Mouse (Mus musculus) embryonic facial prominence, embryonic 11.5 days (tissue): ENCODE measurements at regions not wholly inside any gene's neighbourhood (a gene's known extent, or its start where the extent isn't known, plus 50 kb on each side); places are given as distances from the start of the nearest gene placed in this dataset.

Experiments
- ATAC-seq: fragments of 200-750 bp; cut with Nextera tagmentation; replicated peaks from 2 replicates; pipeline ENCODE4 v1.8.0; 2017; ENCODE audit warnings: low read depth; ENCODE audit not compliant: insufficient number of reproducible peaks, low FRiP score, low TSS enrichment
- DNase-seq: peaks from one replicate; pipeline ENCODE4 v3.0.0-alpha.2; 2015; ENCODE audit warnings: low spot score
- H3K27ac ChIP-seq: fragments of 300-500 bp; sonication (generic); replicated peaks from 2 replicates; pipeline ENCODE4 v1.5.1; 2014; ENCODE audit warnings: mild to moderate bottlenecking, low read depth, low read length, control low read depth
- H3K27me3 ChIP-seq: fragments of 300-500 bp; sonication (generic); 2 replicates; pipeline ENCODE4 v1.6.1; 2014; ENCODE audit warnings: mild to moderate bottlenecking, low read length, moderate library complexity, mixed read lengths; ENCODE audit not compliant: control insufficient read depth, insufficient read depth
- H3K36me3 ChIP-seq: fragments of 300-500 bp; sonication (generic); replicated peaks from 2 replicates; pipeline ENCODE4 v1.6.1; 2014; ENCODE audit warnings: low read depth, mild to moderate bottlenecking, low read length, moderate library complexity, mixed read lengths; ENCODE audit not compliant: control insufficient read depth, insufficient read depth
- H3K4me1 ChIP-seq: fragments of 300-500 bp; sonication (generic); 2 replicates; pipeline ENCODE4 v1.6.1; 2014; ENCODE audit warnings: low read length, mixed read lengths; ENCODE audit not compliant: control insufficient read depth, insufficient read depth
- H3K4me2 ChIP-seq: fragments of 300-500 bp; sonication (generic); 2 replicates; pipeline ENCODE4 v1.6.1; 2014; ENCODE audit warnings: low read depth, mild to moderate bottlenecking, control low read depth, low read length, moderate library complexity
- H3K4me3 ChIP-seq: fragments of 300-500 bp; sonication (generic); 2 replicates; pipeline ENCODE4 v1.5.1; 2014; ENCODE audit warnings: low read depth, low read length, control low read depth
- H3K9ac ChIP-seq: fragments of 300-500 bp; sonication (generic); replicated peaks from 2 replicates; pipeline ENCODE4 v1.6.1; 2014; ENCODE audit warnings: mild to moderate bottlenecking, control low read depth, low read length
- H3K9me3 ChIP-seq: fragments of 300-500 bp; sonication (generic); replicated peaks from 2 replicates; pipeline ENCODE4 v1.6.1; 2016; ENCODE audit warnings: mild to moderate bottlenecking, low read length, inconsistent platforms, mixed read lengths; ENCODE audit not compliant: control insufficient read depth
- WGBS: fragments of 180-500 bp; shearing (Covaris S2); extraction: QIAGEN DNeasy Blood & Tissue Kit; methylation state at CpG from one replicate; pipeline ENCODE4 v1.1.7; 2014; 5-methylcytosine and 5-hydroxymethylcytosine counted together

DNA sequence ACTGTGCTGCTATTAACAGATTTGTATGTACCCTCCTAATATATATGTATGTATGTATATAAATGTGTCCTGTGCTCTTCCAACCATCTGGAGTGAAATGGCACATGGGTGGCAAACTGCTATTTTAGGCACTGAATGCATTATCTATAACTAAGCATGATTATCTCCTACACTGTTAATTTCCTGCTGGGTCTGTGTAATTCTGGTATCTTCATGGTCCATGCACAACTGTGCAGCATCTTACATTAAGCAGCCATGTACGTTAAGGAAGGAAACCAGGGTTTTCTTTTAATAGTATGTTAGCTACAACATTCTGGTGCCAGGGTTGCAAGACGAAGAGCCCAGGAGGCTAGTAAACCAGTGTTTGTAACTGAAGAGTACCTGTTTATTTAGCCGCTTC lies 521.3 kb downstream of the Efnb2 start:
- Histone ChIP-seq H3K36me3 (no peaks in the 10 kb centered on the region), H3K4me3 (no peak overlapping the region), H3K9me3 (no peaks in the 10 kb centered on the region), H3K4me2 (no peak overlapping the region), H3K9ac (no peak overlapping the region), H3K27me3 (no peaks in the 10 kb centered on the region), H3K4me1 (no peaks in the 10 kb centered on the region), H3K27ac (no peak overlapping the region)
- WGBS, result 92% methylated on average over 3 of the region's 3 CpGs
- no peak for DNase-seq
- no peak for ATAC-seq

DNA sequence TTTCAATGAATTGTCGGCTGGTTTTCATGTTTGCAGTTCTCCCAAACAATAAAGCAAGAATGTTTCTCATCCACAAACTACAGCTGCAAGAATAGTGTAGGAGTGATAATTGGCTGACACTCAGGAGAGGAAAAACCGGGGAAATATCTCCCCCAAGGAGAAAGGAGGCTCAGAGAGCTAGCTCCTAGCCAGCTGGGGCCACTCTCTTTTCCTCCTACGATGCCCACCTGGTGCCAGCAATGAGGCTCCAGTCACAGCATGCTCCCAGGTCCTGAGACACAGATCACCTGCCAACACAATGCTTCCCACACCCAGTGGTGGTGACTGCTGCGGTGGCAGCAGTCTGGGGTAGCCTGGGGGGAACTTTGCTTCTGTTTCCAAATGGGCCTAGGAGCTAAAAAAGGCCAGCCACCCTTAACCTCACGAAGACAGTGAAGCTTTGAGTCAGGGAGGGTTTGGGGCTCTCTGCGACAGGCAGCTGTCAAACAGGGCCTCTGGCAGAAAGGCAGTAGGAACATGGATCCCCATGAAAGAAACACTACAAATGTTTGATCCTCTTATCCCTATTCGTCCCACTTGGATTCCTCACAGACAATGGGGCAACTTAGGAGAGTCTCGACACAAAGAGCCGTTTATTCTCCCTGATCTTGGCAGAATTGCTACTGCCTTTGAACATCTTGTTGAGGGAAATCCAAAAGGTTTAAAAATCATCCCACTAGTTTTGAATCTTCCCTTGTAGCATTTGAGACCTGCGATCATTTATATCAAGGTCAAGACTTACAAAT lies 527.8 kb downstream of the Efnb2 start:
- Histone ChIP-seq H3K27me3 (peaks cover 2% of the 10 kb centered on the region), H3K9me3 (no peaks in the 10 kb centered on the region), H3K36me3 (no peaks in the 10 kb centered on the region), H3K4me2 (no peak overlapping the region), H3K27ac (no peak overlapping the region), H3K9ac (no peak overlapping the region), H3K4me3 (no peak overlapping the region), H3K4me1 (no peaks in the 10 kb centered on the region)
- DNase-seq (no peak), ATAC-seq (no peak)
- WGBS, result 20% methylated on average over 10 of the region's 10 CpGs

DNA sequence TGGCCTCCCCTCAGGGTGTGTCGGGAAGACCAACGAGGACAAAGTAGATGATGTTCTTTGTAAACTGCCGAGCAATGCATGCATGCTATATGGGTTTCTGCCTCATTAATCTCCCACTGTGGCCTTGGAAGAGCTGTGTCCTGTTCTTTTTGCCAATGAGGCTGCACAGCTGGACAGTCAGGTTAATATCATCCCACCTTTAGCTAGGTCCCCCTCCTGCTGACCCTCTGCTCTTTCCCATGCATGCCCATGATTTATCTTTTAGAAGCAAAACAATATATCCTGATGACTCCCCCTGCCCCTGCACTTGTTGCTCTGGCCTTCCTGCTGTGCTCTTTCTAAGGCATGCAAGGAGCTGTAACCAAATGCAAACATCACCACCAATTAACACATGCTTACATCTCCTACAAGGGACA lies 529.1 kb downstream of the Efnb2 start:
- ATAC-seq, result no peak
- WGBS, result 13% methylated on average over 3 of the region's 3 CpGs
- Histone ChIP-seq H3K4me1 (no peaks in the 10 kb centered on the region), H3K9ac (no peak overlapping the region), H3K9me3 (no peaks in the 10 kb centered on the region), H3K4me3 (no peak overlapping the region), H3K36me3 (no peaks in the 10 kb centered on the region), H3K27ac (no peak overlapping the region), H3K27me3 (peaks cover 2% of the 10 kb centered on the region), H3K4me2 (no peak overlapping the region)
- no peak for DNase-seq

DNA sequence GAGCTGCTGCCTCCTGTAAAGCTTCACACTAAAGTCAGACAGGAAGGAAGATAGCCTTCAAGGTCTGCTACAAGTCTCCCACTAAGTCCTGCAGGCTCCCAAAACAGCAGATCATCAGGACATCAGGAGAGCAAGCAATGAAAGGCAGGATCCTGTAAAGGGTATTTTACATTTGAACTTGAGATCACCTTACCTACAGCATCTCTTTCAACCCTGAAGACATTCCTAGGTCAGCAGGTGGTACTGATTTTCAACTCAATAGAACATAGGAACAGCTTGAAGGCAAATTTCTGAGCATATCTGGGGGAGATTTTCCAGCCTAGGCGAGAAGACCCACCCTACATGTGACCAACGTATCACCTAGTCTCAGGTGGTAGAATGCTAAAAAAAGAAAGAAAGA lies 530.2 kb downstream of the Efnb2 start:
- no peak overlapping the region for H3K4me2 ChIP-seq
- DNase-seq, result no peak
- no peak overlapping the region for H3K27ac ChIP-seq
- no peaks in the 10 kb centered on the region for H3K4me1 ChIP-seq
- H3K9me3 ChIP-seq, result no peaks in the 10 kb centered on the region
- peaks cover 2% of the 10 kb centered on the region for H3K27me3 ChIP-seq
- H3K4me3 ChIP-seq, result no peak overlapping the region
- ATAC-seq, result no peak
- no peak overlapping the region for H3K9ac ChIP-seq
- H3K36me3 ChIP-seq, result no peaks in the 10 kb centered on the region
- 37% methylated on average over 2 of the region's 2 CpGs for WGBS

DNA sequence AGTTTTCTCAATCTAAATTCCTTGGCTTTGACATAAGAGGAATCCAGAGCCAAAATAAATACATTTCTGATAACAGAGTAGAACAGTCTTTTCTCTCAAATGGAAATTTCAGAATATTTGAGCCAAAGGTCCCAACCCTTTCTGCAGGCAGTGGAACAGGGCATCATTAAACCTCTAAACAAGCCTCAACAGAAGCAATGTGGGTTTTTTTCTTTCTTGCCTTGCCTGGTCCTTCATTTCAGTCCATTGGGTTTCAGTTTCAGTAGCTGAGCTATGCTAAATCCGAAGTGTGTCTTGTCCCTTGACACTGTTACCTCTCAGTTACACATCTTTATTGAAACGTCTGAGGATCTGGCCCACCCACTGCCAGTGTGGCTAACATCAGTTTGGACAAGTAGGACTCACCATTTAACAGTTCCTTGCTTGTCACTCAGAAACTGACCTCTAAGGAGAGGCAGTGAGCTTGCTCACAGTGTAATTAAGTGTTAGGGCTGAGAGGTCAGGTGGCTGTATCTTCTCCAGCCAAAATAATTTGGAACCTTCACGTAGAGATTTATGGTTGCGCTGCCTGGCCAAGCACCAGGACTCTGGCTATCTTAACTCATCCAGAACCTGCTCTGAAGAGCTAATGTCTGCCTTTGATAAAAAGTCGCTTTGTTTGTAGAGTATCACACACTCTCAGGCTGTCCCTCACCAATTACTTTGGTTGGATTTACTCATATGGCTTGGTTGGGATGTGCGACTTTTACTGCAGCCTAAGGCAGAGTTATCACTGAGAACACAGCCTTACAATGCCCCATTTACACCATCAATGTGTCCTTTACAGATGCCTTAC lies 545.2 kb downstream of the Efnb2 start:
- Histone ChIP-seq H3K27ac (no peak overlapping the region), H3K9ac (no peak overlapping the region), H3K4me3 (no peak overlapping the region), H3K9me3 (no peaks in the 10 kb centered on the region), H3K27me3 (no peaks in the 10 kb centered on the region), H3K36me3 (no peaks in the 10 kb centered on the region), H3K4me2 (no peak overlapping the region), H3K4me1 (no peaks in the 10 kb centered on the region)
- DNase-seq (no peak), ATAC-seq (no peak)
- 63% methylated on average over 6 of the region's 6 CpGs for WGBS

DNA sequence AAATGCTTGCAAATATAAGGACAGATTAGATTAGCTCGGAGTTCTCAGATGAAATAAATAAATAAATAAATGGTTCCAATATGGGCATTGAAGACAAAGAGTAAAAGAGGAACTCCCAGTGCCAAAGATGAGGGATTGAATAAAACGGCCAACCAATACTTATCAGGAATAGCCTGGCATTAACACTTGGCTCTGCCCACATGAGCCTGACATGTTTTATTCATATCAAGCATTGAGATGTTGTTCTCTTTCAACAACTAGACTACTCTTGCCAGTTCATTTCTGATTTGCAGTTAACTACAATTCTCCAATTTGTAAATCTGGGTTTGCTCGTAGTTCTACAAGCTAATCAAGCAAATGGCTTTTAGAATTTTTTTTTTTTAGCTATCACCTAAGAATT lies 546.4 kb downstream of the Efnb2 start:
- Histone ChIP-seq H3K27me3 (no peaks in the 10 kb centered on the region), H3K4me2 (no peak overlapping the region), H3K9ac (no peak overlapping the region), H3K4me1 (no peaks in the 10 kb centered on the region), H3K36me3 (no peaks in the 10 kb centered on the region), H3K9me3 (no peaks in the 10 kb centered on the region), H3K27ac (no peak overlapping the region), H3K4me3 (no peak overlapping the region)
- ATAC-seq, result no peak
- no peak for DNase-seq
- WGBS, result 86% methylated on average over 3 of the region's 3 CpGs

DNA sequence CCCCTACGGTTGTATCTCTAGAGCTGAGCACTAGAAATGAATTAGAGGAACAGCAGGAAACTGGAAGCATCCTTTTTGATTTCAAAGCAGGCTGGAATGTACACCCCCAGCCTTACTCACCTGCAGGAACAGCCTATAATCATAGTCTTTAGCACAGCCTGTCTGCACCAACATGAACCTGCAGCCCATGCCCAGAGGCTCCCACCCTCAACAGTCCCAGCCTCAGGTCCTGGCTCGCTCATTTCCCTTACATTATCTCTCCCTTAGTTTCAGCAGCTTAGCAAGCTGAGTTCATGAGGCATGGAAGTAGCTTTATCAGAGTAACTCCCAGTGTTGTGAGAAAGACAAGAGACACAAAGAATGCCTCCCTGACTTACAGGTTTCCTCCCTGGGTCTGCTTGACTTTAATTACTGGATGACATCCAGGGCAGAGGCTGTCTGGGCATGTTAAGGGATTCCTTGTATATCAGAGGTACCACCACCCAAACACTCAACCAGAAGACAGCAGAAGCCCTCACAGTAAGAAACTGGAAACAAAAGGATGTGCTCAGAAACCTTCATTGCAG lies 551.2 kb downstream of the Efnb2 start:
- 76% methylated on average over 2 of the region's 2 CpGs for WGBS
- Histone ChIP-seq H3K9ac (no peak overlapping the region), H3K4me1 (no peaks in the 10 kb centered on the region), H3K4me2 (no peak overlapping the region), H3K9me3 (no peaks in the 10 kb centered on the region), H3K36me3 (no peaks in the 10 kb centered on the region), H3K27ac (no peak overlapping the region), H3K27me3 (no peaks in the 10 kb centered on the region), H3K4me3 (no peak overlapping the region)
- DNase-seq (no peak), ATAC-seq (no peak)

DNA sequence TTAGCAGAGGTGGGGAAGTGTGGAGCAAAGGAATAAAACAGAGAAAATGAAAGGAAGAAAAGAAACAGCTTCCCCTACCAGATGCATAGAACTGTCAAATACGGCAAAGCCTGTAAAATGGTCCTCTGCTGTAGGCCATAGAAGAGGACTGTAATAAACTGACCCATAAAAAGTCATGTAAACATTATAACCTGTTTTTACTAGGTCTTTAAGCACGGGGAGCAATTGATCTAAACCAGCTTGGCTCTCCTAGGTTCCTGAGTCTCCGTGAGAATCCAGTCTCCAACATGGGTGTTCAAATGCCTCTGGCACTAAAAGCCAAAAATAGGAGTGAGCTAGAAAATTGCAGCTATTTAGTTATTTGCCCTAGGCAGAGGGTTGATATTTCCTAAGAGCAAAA lies 557.5 kb downstream of the Efnb2 start:
- no peaks in the 10 kb centered on the region for H3K36me3 ChIP-seq
- no peak overlapping the region for H3K27ac ChIP-seq
- WGBS, result 54% methylated on average over 3 of the region's 3 CpGs
- H3K4me2 ChIP-seq, result no peak overlapping the region
- no peak overlapping the region for H3K9ac ChIP-seq
- no peaks in the 10 kb centered on the region for H3K27me3 ChIP-seq
- H3K4me3 ChIP-seq, result no peak overlapping the region
- no peaks in the 10 kb centered on the region for H3K9me3 ChIP-seq
- DNase-seq (no peak), ATAC-seq (no peak)
- H3K4me1 ChIP-seq, result no peaks in the 10 kb centered on the region
